Mouse (Mus musculus) kidney, adult 2 months (tissue): ENCODE results near the gene Gm10188.
A peak's percentile ranks its signal among the peaks of the same experiment; 100 is the strongest.

ENCODE experiments used
- CTCF ChIP-seq: fragments of 200-500 bp; conservative IDR thresholded peaks from 2 replicates; pipeline ENCODE4 v1.5.1; 2011; ENCODE audit warnings: low read depth, mild to moderate bottlenecking, control low read depth, low read length, moderate library complexity, mixed read lengths; ENCODE audit not compliant: insufficient read depth, insufficient read length
- POLR2A ChIP-seq: fragments of 200-500 bp; IDR thresholded peaks from one replicate; pipeline ENCODE4 v1.6.1; 2011; ENCODE audit warnings: low read depth, low read length, control low read depth

DNA sequence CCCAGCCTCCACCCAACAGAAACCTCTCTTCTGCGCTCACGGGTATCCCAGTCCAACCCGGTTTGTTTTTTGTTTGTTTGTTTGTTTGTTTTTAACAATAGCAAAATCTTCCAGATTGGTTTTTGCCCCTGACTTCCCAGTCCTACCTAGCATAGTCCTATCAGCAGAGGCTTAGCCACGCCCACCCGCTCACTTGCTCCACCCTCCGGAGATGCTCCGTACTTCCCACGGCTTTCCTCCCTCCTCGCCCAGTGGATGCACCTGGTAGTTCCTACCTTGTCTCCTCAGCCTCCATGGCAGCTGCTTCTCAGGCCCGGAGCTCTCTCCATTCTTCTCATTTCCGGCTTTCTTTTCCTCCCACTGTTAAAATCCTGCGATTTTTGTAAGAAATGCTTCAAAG, 4.0 kb upstream of the Gm10188 start:
- TF ChIP-seq CTCF (peak; percentile 49; the same call in 1 of the 2 replicates), POLR2A (no peak)
